Mouse (Mus musculus): ENCODE measurements at regions not wholly inside any gene's neighbourhood (a gene's known extent, or its start where the extent isn't known, plus 50 kb on each side); places are given as distances from the start of the nearest gene placed in this dataset.

- in situ Hi-C loops (cut with MboI; ENCODE audit: low sequenced_read_pairs) = no loop called here
Measured at GRCm38 (mm10) chr6:67087393-67087792, 50.1 kb upstream of the Gadd45a start.
